Mouse (Mus musculus) brain, embryonic 14.5 days (tissue): ENCODE data around the gene Mpp3.

Source experiments
- CTCF ChIP-seq: fragments of 200-500 bp; IDR thresholded peaks from 2 replicates; pipeline ENCODE4 v1.5.1; 2012; ENCODE audit warnings: inconsistent platforms, mild to moderate bottlenecking, moderate library complexity, borderline replicate concordance; ENCODE audit not compliant: insufficient read depth, insufficient read length; ENCODE audit errors: extremely low read depth
- POLR2A ChIP-seq: fragments of 200-500 bp; IDR thresholded peaks from 2 replicates; pipeline ENCODE4 v1.6.1; 2012; ENCODE audit warnings: mild to moderate bottlenecking, inconsistent platforms, borderline replicate concordance; ENCODE audit not compliant: poor library complexity, insufficient read depth, insufficient read length, severe bottlenecking; ENCODE audit errors: extremely low read depth

DNA sequence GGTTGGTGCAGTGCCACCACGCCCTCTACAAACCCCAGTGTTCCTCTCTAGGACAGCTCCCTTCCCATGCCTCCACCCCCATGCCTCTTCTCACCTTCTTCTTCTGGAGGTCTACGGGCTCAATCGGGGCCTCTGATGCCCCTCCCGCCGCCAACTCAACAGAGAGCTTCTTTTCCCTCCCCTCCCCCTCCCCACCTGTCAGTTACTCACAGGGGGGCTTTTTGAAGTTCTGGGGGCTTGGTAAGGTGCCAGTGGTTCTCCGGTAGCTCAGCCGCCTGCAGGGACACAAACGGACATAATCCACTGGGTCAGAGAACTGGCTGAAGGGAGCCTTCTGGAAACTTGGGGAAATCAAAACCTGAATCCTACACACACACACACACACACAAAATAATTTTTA is 16.8 kb downstream of the Mpp3 start:
- no peak for TF ChIP-seq CTCF
- no peak for TF ChIP-seq POLR2A
